Mouse (Mus musculus): ENCODE results near the gene Wbp11. TPM values are rescaled to one million over a fixed set of nuclear protein-coding genes. Genes with fewer than 3 reads are reported as not detected.
"Not testable (repeated sequence)": the region's sequence is repeated elsewhere in the genome, so short reads cannot be mapped to it uniquely, and the experiment has no call there.

Wbp11 gene
- total RNA-seq, 1 experiment from 2014 or later, result 79.7 TPM

- DNase-seq, result no peak
These were observed 24.8 kb downstream of the Wbp11 start for GRCm38 (mm10) chr6:136803093-136803738.

- no peak for DNase-seq
These were observed 26.8 kb downstream of the Wbp11 start for GRCm38 (mm10) chr6:136801274-136801673.

- no peak for DNase-seq
These were observed 27.3 kb downstream of the Wbp11 start for GRCm38 (mm10) chr6:136800710-136801109.

GRCm38 (mm10) chr6:136797874-136798693 lies 29.9 kb downstream of the Wbp11 start:
- DNase-seq, result not testable (repeated sequence)

- no peak for DNase-seq
These were observed 32.2 kb downstream of the Wbp11 start for GRCm38 (mm10) chr6:136795850-136796249.

GRCm38 (mm10) chr6:136795110-136795509 lies 32.9 kb downstream of the Wbp11 start:
- DNase-seq, result no peak

- DNase-seq, result no peak
These were observed 34.1 kb downstream of the Wbp11 start for GRCm38 (mm10) chr6:136793831-136794525.

- no peak for DNase-seq
These were observed 34.9 kb downstream of the Wbp11 start for GRCm38 (mm10) chr6:136792884-136793758.

- DNase-seq, result no peak
These were observed 38.6 kb downstream of the Wbp11 start for GRCm38 (mm10) chr6:136789391-136789971.

- no peak for DNase-seq
These were observed 45.3 kb downstream of the Wbp11 start for GRCm38 (mm10) chr6:136782761-136783160.

GRCm38 (mm10) chr6:136782146-136782545 lies 45.9 kb downstream of the Wbp11 start:
- DNase-seq, result no peak

GRCm38 (mm10) chr6:136781377-136781986 lies 46.6 kb downstream of the Wbp11 start, which contains the start of gene Gucy2c:
TSS of gene Gucy2c (minus strand) at chr6:136781765.
- DNase-seq, result no peak

- no peak for DNase-seq
These were observed 51.6 kb downstream of the Wbp11 start for GRCm38 (mm10) chr6:136776392-136776791.

GRCm38 (mm10) chr6:136769859-136770258 lies 58.2 kb downstream of the Wbp11 start:
- no peak for DNase-seq

- DNase-seq, result no peak
These were observed 58.9 kb downstream of the Wbp11 start for GRCm38 (mm10) chr6:136769143-136769542.

- no peak for DNase-seq
These were observed 64.1 kb downstream of the Wbp11 start for GRCm38 (mm10) chr6:136763912-136764311.

Small RNA genes within 50 kb of the gene (microRNA-seq; reads per million reads assigned to microRNA genes)
- gene Gm44364, result 0 reads per million in 2 experiments

Other genes starting within 250 kb of the Wbp11 start
- 27.3 and 36.0 TPM in 2 replicates for gene Plbd1, start 166.3 kb downstream of the Wbp11 start, total RNA-seq (2021)
- gene Gucy2c, start 46.5 kb downstream of the Wbp11 start, total RNA-seq (2021), result not detected in 2 replicates
- gene Hist4h4, start 23.8 kb downstream of the Wbp11 start, total RNA-seq (2021), result 13.6 and 16.1 TPM in 2 replicates
- 196 and 200 TPM in 2 replicates for gene H2afj, start 20.0 kb downstream of the Wbp11 start, total RNA-seq (2021)
- 0.24 and 0.94 TPM in 2 replicates for gene BC049715, start 607 bp downstream of the Wbp11 start, total RNA-seq (2021)
- 0.30 TPM in 1 of 2 replicates, not detected in the other for gene Smco3, start 7.2 kb upstream of the Wbp11 start, total RNA-seq (2021)
- 5.3 and 5.4 TPM in 2 replicates for gene Art4, start 29.5 kb upstream of the Wbp11 start, total RNA-seq (2021)
- 77.2 and 83.9 TPM in 2 replicates for gene Mgp, start 47.6 kb upstream of the Wbp11 start, total RNA-seq (2021)
- gene Erp27, start 93.9 kb upstream of the Wbp11 start, total RNA-seq (2021), result not detected in 2 replicates
- gene Pde6h, start 95.6 kb upstream of the Wbp11 start, total RNA-seq (2021), result 0.39 TPM in 1 of 2 replicates, not detected in the other
- gene Arhgdib, start 113.7 kb upstream of the Wbp11 start, total RNA-seq (2021), result 15.7 and 21.7 TPM in 2 replicates